Mouse (Mus musculus) embryonic facial prominence, embryonic 14.5 days (tissue): ENCODE results near the gene Olfr738. TPM values are rescaled to one million over a fixed set of nuclear protein-coding genes. Genes with fewer than 3 reads are reported as not detected.

Experiments used
- ATAC-seq: fragments of 200-750 bp; cut with Nextera tagmentation; 2 replicates; pipeline ENCODE4 v1.8.0; 2017; ENCODE audit warnings: low read depth, moderate number of reproducible peaks, moderate TSS enrichment
- DNase-seq: peaks from one replicate; pipeline ENCODE4 v3.0.0-alpha.2; 2015; ENCODE audit warnings: low spot score
- H3K27ac ChIP-seq: fragments of 300-500 bp; sonication (generic); replicated peaks from 2 replicates; pipeline ENCODE4 v1.5.1; 2014; ENCODE audit warnings: low read depth, mild to moderate bottlenecking, low read length, moderate library complexity
- H3K27me3 ChIP-seq: fragments of 300-500 bp; sonication (generic); replicated peaks from 2 replicates; pipeline ENCODE4 v1.6.1; 2014; ENCODE audit warnings: low read length; ENCODE audit not compliant: control insufficient read depth, insufficient read depth
- H3K36me3 ChIP-seq: fragments of 300-500 bp; sonication (generic); 2 replicates; pipeline ENCODE4 v1.6.1; 2014; ENCODE audit warnings: low read length, mixed read lengths; ENCODE audit not compliant: control insufficient read depth, insufficient read depth
- H3K4me1 ChIP-seq: fragments of 300-500 bp; sonication (generic); 2 replicates; pipeline ENCODE4 v1.6.1; 2014; ENCODE audit warnings: antibody characterized with exemption, low read length; ENCODE audit not compliant: control insufficient read depth, insufficient read depth
- H3K4me2 ChIP-seq: fragments of 300-500 bp; sonication (generic); 2 replicates; pipeline ENCODE4 v1.6.1; 2014; ENCODE audit warnings: low read depth, mild to moderate bottlenecking, low read length, moderate library complexity, mixed read lengths
- H3K4me3 ChIP-seq: fragments of 300-500 bp; sonication (generic); 2 replicates; pipeline ENCODE4 v1.5.1; 2014; ENCODE audit warnings: low read depth, mild to moderate bottlenecking, low read length
- H3K9ac ChIP-seq: fragments of 300-500 bp; sonication (generic); 2 replicates; pipeline ENCODE4 v1.6.1; 2014; ENCODE audit warnings: low read depth, mild to moderate bottlenecking, low read length, moderate library complexity, mixed read lengths
- H3K9me3 ChIP-seq: fragments of 300-500 bp; sonication (generic); 2 replicates; pipeline ENCODE4 v1.6.1; 2016; ENCODE audit warnings: low read length; ENCODE audit not compliant: control insufficient read depth
- WGBS: fragments of 180-500 bp; shearing (Covaris S2); extraction: QIAGEN DNeasy Blood & Tissue Kit; methylation state at CpG from one replicate; pipeline ENCODE4 v1.1.7; 2014; 5-methylcytosine and 5-hydroxymethylcytosine counted together
- polyA plus RNA-seq: library from polyadenylated mRNA; unstranded; fragments of >200 nt; fragmentation: Nextera tagmentation; extraction: Ambion mirVana; gene quantifications from 2 replicates; pipeline ENCODE4 v1.2.1, GENCODE M21; 2014

Gene Olfr738
- not detected in 2 replicates for polyA plus RNA-seq

DNA sequence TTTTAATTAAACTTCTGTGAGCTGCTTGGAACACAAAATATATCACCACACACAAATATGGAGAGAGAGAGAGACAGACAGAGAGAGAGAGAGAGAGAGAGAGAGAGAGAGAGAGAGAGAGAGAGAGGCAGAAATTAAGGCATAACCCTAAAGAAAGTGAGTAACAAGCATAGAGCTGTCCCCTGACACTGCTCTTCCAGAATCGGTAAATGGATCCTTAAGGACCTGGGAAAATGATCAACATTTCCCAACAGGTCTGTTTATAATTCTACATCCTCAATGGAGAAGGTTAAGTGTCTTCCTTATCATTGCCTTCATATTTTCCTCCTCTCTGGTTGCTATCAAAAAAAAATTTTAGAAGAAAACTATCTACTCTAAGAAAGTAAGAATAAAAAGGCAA is at the start of gene Olfr738:
TSS of gene Olfr738 (plus strand) at position 301 of the 400 bp plus-strand sequence.
- ATAC-seq: no peak
- DNase-seq: no peak
- Histone ChIP-seq H3K4me1 (no peaks in the 10 kb centered on the region), H3K4me3 (no peak within 1 kb of the TSS), H3K27me3 (no peaks in the 10 kb centered on the region), H3K9ac (no peak within 1 kb of the TSS), H3K9me3 (no peaks in the 10 kb centered on the region), H3K27ac (no peak within 1 kb of the TSS), H3K36me3 (no peaks in the 10 kb centered on the region), H3K4me2 (no peak within 1 kb of the TSS)
- WGBS: 91% methylated on average over 1 of the region's 1 CpGs

DNA sequence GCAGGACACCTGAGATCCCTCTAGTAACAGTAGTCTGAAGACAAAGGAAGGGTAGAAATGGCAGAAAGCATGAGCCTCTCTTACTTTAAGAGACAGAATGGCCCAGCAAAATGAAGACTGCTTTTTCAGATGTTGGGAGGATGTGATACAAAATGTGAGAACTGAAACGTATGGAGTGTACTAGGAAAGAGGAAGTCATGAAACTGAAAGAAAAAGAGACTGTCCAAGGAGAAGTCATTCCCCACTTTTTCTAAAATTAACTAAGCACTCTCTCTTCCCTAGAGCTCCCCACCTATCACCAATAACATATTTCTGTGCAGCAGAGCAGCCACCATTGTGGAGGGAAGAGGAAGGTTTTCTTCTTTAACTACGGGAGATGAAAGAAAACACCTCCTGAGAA is 49.8 kb upstream of the Olfr738 start, which contains the start of gene Tlr11:
TSS of gene Tlr11 (plus strand) at position 322 of the 400 bp plus-strand sequence.
- no peaks in the 10 kb centered on the region for H3K4me1 ChIP-seq
- no peaks in the 10 kb centered on the region for H3K27me3 ChIP-seq
- no peak within 1 kb of the TSS for H3K4me3 ChIP-seq
- WGBS: 73% methylated on average over 2 of the region's 2 CpGs
- ATAC-seq (no peak), DNase-seq (no peak)
- H3K36me3 ChIP-seq: no peaks in the 10 kb centered on the region
- H3K9ac ChIP-seq: no peak within 1 kb of the TSS
- H3K9me3 ChIP-seq: no peaks in the 10 kb centered on the region
- H3K27ac ChIP-seq: no peak within 1 kb of the TSS
- H3K4me2 ChIP-seq: no peak within 1 kb of the TSS

DNA sequence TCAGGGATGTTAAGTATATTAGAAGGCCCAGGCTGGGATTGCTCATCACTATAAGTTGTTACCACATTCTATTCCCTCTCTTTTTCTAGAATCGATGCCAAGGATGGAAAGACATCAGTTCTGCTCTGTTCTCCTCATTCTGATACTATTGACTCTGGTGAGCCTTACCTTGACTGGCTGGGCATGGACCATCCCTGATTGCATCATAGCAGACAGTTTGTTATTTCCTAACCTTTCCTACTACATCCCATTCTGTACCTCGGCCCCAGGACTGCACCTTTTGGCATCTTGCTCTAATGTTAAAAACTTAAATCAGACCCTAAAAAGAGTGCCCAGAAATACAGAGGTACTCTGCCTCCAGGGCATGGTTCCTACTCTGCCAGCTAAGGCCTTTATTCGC is 46.9 kb upstream of the Olfr738 start:
- H3K27ac ChIP-seq: no peak overlapping the region
- H3K4me2 ChIP-seq: no peak overlapping the region
- H3K36me3 ChIP-seq: no peaks in the 10 kb centered on the region
- no peaks in the 10 kb centered on the region for H3K27me3 ChIP-seq
- no peaks in the 10 kb centered on the region for H3K9me3 ChIP-seq
- DNase-seq (no peak), ATAC-seq (no peak)
- H3K9ac ChIP-seq: no peak overlapping the region
- no peak overlapping the region for H3K4me3 ChIP-seq
- 81% methylated on average over 3 of the region's 3 CpGs for WGBS
- no peaks in the 10 kb centered on the region for H3K4me1 ChIP-seq

DNA sequence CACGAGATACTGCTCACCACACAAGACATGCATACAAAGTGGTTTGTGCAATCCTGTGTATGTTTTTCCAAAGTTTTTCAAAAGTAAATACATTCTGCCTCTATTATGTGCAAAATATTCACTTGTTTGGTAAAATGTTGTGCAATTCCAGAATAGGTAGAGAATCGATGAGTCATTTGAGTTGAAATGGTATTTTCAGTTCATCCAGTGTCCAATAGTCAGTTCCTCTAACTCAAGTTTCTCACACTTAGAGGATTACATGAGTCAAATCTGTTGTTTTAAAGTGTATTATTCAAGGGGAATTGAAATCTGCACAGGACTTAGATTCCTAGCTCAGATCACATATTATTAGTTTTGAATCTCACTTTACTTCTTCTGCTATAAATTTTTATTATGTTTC is 43.8 kb upstream of the Olfr738 start:
- DNase-seq: no peak
- Histone ChIP-seq H3K4me3 (no peak overlapping the region), H3K27ac (no peak overlapping the region), H3K4me1 (no peaks in the 10 kb centered on the region), H3K27me3 (no peaks in the 10 kb centered on the region), H3K4me2 (no peak overlapping the region), H3K9me3 (no peaks in the 10 kb centered on the region), H3K9ac (no peak overlapping the region), H3K36me3 (no peaks in the 10 kb centered on the region)
- WGBS: 73% methylated on average over 2 of the region's 2 CpGs
- ATAC-seq: no peak

DNA sequence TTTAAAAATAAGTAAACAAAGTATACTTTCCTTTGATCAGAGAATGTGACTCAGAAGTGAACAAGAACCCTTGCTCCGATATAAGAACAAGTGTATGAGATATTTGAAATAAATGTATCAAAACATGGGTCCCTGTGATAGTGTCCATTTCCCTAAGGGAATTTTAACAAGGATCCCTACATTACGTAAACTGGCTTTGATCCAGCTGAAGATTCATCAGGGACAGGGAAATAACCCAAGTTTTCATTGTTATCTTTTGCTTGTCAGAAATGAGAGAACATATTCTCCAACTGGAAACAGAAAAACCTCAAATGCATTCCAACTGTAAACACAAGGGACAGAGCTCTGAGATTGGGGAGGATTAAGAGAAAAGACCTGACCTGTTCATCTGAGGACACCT is 26.5 kb upstream of the Olfr738 start, which contains the start of gene Olfr736:
TSS of gene Olfr736 (plus strand) at position 301 of the 400 bp plus-strand sequence.
- Histone ChIP-seq H3K9me3 (no peaks in the 10 kb centered on the region), H3K4me2 (no peak within 1 kb of the TSS), H3K4me3 (no peak within 1 kb of the TSS), H3K36me3 (no peaks in the 10 kb centered on the region), H3K9ac (no peak within 1 kb of the TSS), H3K27ac (no peak within 1 kb of the TSS), H3K27me3 (no peaks in the 10 kb centered on the region), H3K4me1 (no peaks in the 10 kb centered on the region)
- ATAC-seq (no peak), DNase-seq (no peak)
- WGBS: 88% methylated on average over 2 of the region's 2 CpGs

DNA sequence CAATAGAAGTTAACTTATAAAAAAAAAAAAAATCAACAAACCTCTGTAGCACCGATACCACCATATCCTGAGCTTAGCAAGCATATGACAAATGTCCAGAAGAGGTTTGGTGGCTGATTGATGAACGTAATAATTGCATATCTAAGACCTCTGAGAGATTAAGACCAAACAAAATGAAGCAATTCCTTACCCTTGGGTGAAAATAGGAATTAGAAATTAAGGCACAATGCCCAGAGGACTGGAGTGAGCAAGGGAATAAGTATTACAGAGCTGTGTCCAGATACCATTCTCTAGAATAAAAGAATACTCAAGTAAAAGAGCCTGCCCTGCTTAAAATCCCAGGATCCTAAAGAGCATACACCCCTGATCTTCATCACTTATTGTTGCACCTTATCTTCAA is 11.0 kb downstream of the Olfr738 start, which contains the start of gene Olfr739:
TSS of gene Olfr739 (plus strand) at position 301 of the 400 bp plus-strand sequence.
- no peaks in the 10 kb centered on the region for H3K9me3 ChIP-seq
- 64% methylated on average over 2 of the region's 2 CpGs for WGBS
- no peak for ATAC-seq

DNA sequence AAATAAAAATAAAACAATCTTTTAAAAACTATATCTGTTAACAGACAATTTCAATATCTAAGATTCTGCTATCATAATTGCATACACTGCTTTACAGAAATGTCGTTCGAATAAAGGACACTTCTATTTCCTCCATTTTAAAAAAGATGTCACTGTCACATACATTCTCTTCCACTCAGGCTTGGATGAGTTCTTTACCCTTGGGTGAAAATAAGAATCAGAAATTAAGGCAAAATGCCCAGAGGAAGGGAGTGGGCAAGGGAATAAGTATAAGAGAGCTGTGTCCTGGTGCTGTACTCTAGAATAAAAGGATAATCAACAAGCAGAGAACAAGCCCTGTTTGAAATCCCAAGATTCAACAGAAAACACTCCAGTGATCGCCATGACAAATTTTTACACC is 37.9 kb downstream of the Olfr738 start, which contains the start of gene Olfr740:
TSS of gene Olfr740 (plus strand) at position 301 of the 400 bp plus-strand sequence.
- H3K4me3 ChIP-seq: no peak within 1 kb of the TSS
- no peaks in the 10 kb centered on the region for H3K36me3 ChIP-seq
- H3K9me3 ChIP-seq: no peaks in the 10 kb centered on the region
- H3K9ac ChIP-seq: no peak within 1 kb of the TSS
- DNase-seq (no peak), ATAC-seq (no peak)
- H3K4me1 ChIP-seq: no peaks in the 10 kb centered on the region
- no peak within 1 kb of the TSS for H3K4me2 ChIP-seq
- WGBS: 77% methylated on average over 3 of the region's 3 CpGs
- H3K27ac ChIP-seq: no peak within 1 kb of the TSS
- H3K27me3 ChIP-seq: no peaks in the 10 kb centered on the region

More for the DNA sequence above, 11.0 kb downstream of the Olfr738 start, which contains the start of gene Olfr739:
- H3K4me3 ChIP-seq: no peak within 1 kb of the TSS
- H3K27ac ChIP-seq: no peak within 1 kb of the TSS
- H3K4me2 ChIP-seq: no peak within 1 kb of the TSS
- H3K4me1 ChIP-seq: no peaks in the 10 kb centered on the region
- DNase-seq: no peak
- H3K9ac ChIP-seq: no peak within 1 kb of the TSS
- no peaks in the 10 kb centered on the region for H3K36me3 ChIP-seq
- H3K27me3 ChIP-seq: no peaks in the 10 kb centered on the region

Other genes with a start within 250 kb of the Olfr738 start
- gene Olfr730, start 219.4 kb upstream of the Olfr738 start, polyA plus RNA-seq: not detected in 2 replicates
- not detected in 2 replicates for gene Olfr731, start 165.7 kb upstream of the Olfr738 start, polyA plus RNA-seq
- not detected in 2 replicates for gene Olfr732, start 123.4 kb upstream of the Olfr738 start, polyA plus RNA-seq
- not detected in 2 replicates for gene Olfr733, start 106.0 kb upstream of the Olfr738 start, polyA plus RNA-seq
- not detected in 2 replicates for gene Olfr734, start 80.8 kb upstream of the Olfr738 start, polyA plus RNA-seq
- not detected in 2 replicates for gene Olfr735, start 58.7 kb upstream of the Olfr738 start, polyA plus RNA-seq
- gene Tlr11, start 49.7 kb upstream of the Olfr738 start, polyA plus RNA-seq: not detected in 2 replicates
- 0.20 TPM in 1 of 2 replicates, not detected in the other for gene Olfr736, start 26.4 kb upstream of the Olfr738 start, polyA plus RNA-seq
- not detected in 2 replicates for gene Olfr739, start 11.1 kb downstream of the Olfr738 start, polyA plus RNA-seq
- not detected in 2 replicates for gene Olfr740, start 38.0 kb downstream of the Olfr738 start, polyA plus RNA-seq
- gene Olfr741, start 65.2 kb downstream of the Olfr738 start, polyA plus RNA-seq: not detected in 2 replicates
- not detected in 2 replicates for gene Olfr742, start 96.0 kb downstream of the Olfr738 start, polyA plus RNA-seq
- gene Olfr743, start 114.3 kb downstream of the Olfr738 start, polyA plus RNA-seq: not detected in 2 replicates
- gene Olfr744, start 207.3 kb downstream of the Olfr738 start, polyA plus RNA-seq: 0.13 TPM in 1 of 2 replicates, not detected in the other
- 0.39 and 0.58 TPM in 2 replicates for gene Olfr745, start 231.8 kb downstream of the Olfr738 start, polyA plus RNA-seq
- not detected in 2 replicates for gene Olfr746, start 239.5 kb downstream of the Olfr738 start, polyA plus RNA-seq